Mouse (Mus musculus) megakaryocyte, adult 5-6 weeks (primary cell): ENCODE data around the gene 1700020A23Rik. TPM values are rescaled to one million over a fixed set of nuclear protein-coding genes. Genes with fewer than 3 reads are reported as not detected.
A peak's percentile ranks its signal among the peaks of the same experiment; 100 is the strongest.

Source experiments
- ATAC-seq: 2 replicates; pipeline ENCODE4 v1.8.0; 2016; ENCODE audit warnings: mild to moderate bottlenecking, inconsistent platforms; ENCODE audit not compliant: poor library complexity, severe bottlenecking
- total RNA-seq, 2 experiments: library from RNA; stranded (forward) in 1 of 2; stranded (reverse) in 1 of 2; fragments of 153-499, 151-499 nt in 1 of 2; fragments of 221-1000, 200-1000 nt in 1 of 2; gene quantifications; 2 replicates each; pipeline versions ENCODE4 v1.2.3 to v1.2.4; 2015 to 2017

1700020A23Rik gene
- total RNA-seq, 2 experiments from 2014 or later: not detected

DNA sequence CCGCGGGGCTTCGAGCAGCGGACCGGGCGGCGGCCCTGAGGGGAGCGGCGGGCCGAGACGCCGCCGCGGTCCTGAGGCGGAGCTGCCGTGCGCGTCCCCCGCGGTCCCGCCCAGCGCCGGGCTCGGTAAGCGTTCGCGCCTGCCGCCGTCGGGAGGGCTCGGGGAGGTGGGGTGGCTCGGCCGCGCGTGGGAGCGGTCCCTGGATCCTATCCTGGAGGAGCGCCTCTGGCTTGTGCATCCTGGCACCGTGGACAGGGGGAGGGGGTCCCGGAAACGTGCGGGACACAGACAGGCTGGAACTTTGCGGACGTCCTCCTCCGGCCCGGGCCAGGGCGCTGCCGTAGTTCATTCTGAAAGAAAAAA, 45.4 kb downstream of the 1700020A23Rik start:
- peak; percentile 72 for ATAC-seq

DNA sequence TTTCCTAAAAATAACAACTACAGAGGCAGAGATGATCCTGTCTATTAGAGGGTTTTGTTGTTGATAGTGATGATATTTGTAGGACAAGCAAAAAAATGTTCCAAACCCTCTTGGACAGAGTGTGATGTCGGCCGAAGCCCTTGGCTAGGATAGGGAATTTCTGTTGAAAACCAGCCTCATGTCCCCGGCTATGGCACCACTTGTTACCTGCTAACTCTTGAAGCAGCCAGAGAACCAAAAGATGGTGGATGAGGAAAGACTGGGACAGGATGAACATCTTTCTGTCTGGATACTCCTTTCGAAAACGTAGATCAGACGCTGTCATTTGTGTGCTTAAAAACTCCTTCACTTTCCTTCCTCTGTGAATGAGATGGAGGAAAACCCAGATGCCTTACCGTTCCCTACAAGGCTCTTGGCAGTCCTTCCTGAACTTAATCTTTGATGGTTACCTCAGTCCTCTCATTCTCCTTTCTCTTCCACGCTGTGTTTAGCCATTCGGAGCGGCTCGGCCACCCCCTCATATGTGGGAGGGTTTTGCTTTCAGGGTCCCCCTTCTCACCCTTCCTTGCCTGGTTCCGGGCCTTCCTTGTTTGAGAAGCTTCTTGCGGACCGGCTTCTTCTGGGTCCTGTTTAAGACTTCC, 46.1 kb downstream of the 1700020A23Rik start:
- no peak for ATAC-seq

DNA sequence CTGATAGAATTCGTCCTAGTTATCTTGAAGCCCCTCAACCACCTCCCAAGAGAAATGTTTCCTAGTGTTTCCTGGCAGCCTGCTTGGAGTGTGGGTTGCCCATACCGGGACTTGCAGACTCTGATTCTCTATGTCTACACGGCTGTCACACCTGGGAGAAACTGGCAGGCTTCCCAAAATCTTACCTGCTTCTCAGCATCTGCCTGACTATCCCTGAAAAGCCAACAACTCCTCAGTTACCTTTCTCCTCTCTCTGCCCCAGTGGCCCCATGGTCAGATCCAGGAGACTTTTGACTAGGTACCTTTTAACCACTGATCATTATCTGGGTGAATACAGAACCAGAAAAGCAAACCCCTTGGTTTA, 46.6 kb downstream of the 1700020A23Rik start:
- ATAC-seq: no peak

DNA sequence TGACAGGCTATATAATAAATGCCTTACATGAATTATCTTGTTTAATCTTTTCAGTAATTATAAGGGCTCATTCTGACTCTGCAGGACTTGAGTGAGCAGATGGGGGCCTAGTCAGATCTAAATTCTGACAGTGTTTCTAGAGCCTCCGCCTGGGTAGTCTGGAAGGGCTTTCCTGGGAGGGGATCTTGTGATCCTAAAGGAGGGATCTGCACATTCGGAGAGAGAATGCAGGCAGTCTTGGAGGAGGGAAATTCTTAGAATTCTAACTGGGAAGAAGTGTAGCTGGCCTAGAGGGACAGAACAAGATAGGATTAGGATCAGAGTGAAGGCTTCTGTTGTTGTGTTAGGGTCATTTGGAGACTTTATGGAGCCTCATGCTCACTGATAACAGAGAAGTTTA, 47.2 kb downstream of the 1700020A23Rik start:
- no peak for ATAC-seq

DNA sequence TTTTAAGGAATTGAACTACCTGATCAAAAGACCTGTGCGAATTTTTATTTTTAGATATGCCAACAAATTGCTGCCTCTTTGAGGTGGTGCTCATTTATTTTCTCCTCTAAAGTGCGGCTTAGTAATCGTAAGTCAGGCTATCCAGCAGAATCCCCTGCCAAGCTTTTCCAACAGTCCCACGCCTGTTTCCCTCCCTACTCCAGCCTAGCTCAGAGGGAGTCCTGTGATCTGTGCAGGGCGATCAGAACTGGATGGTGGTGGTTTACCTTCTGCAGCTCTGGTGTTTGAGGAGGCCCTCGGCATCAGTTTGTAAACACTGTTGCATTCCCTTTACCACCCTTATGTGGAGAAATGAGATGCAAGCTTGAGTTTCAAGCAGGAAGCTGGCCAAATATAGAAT, 48.4 kb downstream of the 1700020A23Rik start:
- ATAC-seq: no peak

DNA sequence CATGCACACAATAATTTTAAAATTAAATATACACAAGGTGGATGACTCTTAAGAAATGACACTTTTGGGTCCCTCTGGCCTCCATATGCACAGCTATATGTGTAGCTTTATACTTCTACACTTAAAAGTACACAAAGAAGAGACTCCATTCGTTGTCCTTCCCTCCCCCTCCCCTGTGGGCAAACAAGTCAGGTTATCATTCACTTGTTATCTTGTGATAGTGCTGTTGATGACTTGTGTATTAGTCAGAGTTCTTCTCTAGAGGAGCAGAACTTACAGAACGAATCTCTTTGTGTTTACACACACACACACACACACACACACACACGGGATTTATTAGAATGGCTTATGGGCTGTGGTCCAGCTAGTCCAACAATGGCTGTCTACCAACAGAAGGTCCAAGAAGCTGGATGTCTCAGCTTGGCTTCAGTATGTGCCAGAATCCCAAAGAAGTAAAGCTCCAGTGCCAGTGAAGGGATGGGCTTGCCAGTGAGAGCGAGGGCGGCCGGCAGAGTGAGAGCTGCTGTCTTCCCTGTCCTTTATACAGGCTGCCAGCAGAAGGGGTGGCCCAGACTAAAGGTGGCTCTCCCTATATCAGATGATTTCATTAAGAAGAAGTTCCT, 49.8 kb downstream of the 1700020A23Rik start:
- no peak for ATAC-seq

Other genes with a start within 250 kb of the 1700020A23Rik start
- gene Snrpb, start 225.9 kb upstream of the 1700020A23Rik start, total RNA-seq (2015): 226 and 247 TPM in 2 replicates
- gene Snrpb, start 225.9 kb upstream of the 1700020A23Rik start, total RNA-seq (2017): 154 and 191 TPM in 2 replicates
- not detected in 2 replicates for gene Tmc2, start 210.1 kb upstream of the 1700020A23Rik start, total RNA-seq (2015)
- not detected in 2 replicates for gene Tmc2, start 210.1 kb upstream of the 1700020A23Rik start, total RNA-seq (2017)
- gene Nop56, start 130.8 kb upstream of the 1700020A23Rik start, total RNA-seq (2015): 104 and 111 TPM in 2 replicates
- gene Nop56, start 130.8 kb upstream of the 1700020A23Rik start, total RNA-seq (2017): 138 and 139 TPM in 2 replicates
- 132 and 136 TPM in 2 replicates for gene Idh3b, start 120.7 kb upstream of the 1700020A23Rik start, total RNA-seq (2015)
- 85.6 and 92.9 TPM in 2 replicates for gene Idh3b, start 120.7 kb upstream of the 1700020A23Rik start, total RNA-seq (2017)
- gene Ebf4, start 110.1 kb upstream of the 1700020A23Rik start, total RNA-seq (2015): not detected in 2 replicates
- not detected in 2 replicates for gene Ebf4, start 110.1 kb upstream of the 1700020A23Rik start, total RNA-seq (2017)
- 0.18 and 0.25 TPM in 2 replicates for gene Cpxm1, start 7.7 kb upstream of the 1700020A23Rik start, total RNA-seq (2015)
- gene Cpxm1, start 7.7 kb upstream of the 1700020A23Rik start, total RNA-seq (2017): 0.37 and 0.53 TPM in 2 replicates
- not detected in 2 replicates for gene Gm28372, start within 50 bp of the 1700020A23Rik start, total RNA-seq (2015)
- not detected in 2 replicates for gene Gm28372, start within 50 bp of the 1700020A23Rik start, total RNA-seq (2017)
- gene Tmem239, start 1.2 kb downstream of the 1700020A23Rik start, total RNA-seq (2015): not detected in 2 replicates
- gene Tmem239, start 1.2 kb downstream of the 1700020A23Rik start, total RNA-seq (2017): not detected in 2 replicates
- gene Vps16, start 19.1 kb downstream of the 1700020A23Rik start, total RNA-seq (2015): 74.6 and 102 TPM in 2 replicates
- 96.7 and 99.6 TPM in 2 replicates for gene Vps16, start 19.1 kb downstream of the 1700020A23Rik start, total RNA-seq (2017)
- gene Pced1a, start 19.4 kb downstream of the 1700020A23Rik start, total RNA-seq (2015): 6.1 and 6.7 TPM in 2 replicates
- gene Pced1a, start 19.4 kb downstream of the 1700020A23Rik start, total RNA-seq (2017): 12.2 and 14.1 TPM in 2 replicates
- 59.3 and 60.3 TPM in 2 replicates for gene Ptpra, start 45.0 kb downstream of the 1700020A23Rik start, total RNA-seq (2015)
- gene Ptpra, start 45.0 kb downstream of the 1700020A23Rik start, total RNA-seq (2017): 163 and 173 TPM in 2 replicates
- 39.5 and 42.2 TPM in 2 replicates for gene Mrps26, start 158.5 kb downstream of the 1700020A23Rik start, total RNA-seq (2015)
- 34.3 and 35.4 TPM in 2 replicates for gene Mrps26, start 158.5 kb downstream of the 1700020A23Rik start, total RNA-seq (2017)
- not detected in 2 replicates for gene Oxt, start 170.9 kb downstream of the 1700020A23Rik start, total RNA-seq (2015)
- gene Oxt, start 170.9 kb downstream of the 1700020A23Rik start, total RNA-seq (2017): not detected in 2 replicates
- gene Avp, start 177.3 kb downstream of the 1700020A23Rik start, total RNA-seq (2015): not detected in 2 replicates
- gene Avp, start 177.3 kb downstream of the 1700020A23Rik start, total RNA-seq (2017): not detected in 2 replicates
- gene Fastkd5, start 224.8 kb downstream of the 1700020A23Rik start, total RNA-seq (2015): 11.0 and 12.4 TPM in 2 replicates
- gene Fastkd5, start 224.8 kb downstream of the 1700020A23Rik start, total RNA-seq (2017): 11.9 and 12.4 TPM in 2 replicates
- gene Ubox5, start 224.8 kb downstream of the 1700020A23Rik start, total RNA-seq (2015): 3.7 and 4.1 TPM in 2 replicates
- gene Ubox5, start 224.8 kb downstream of the 1700020A23Rik start, total RNA-seq (2017): 4.4 and 10.2 TPM in 2 replicates
- 0.25 and 0.65 TPM in 2 replicates for gene Lzts3, start 237.5 kb downstream of the 1700020A23Rik start, total RNA-seq (2015)
- 0.24 and 0.37 TPM in 2 replicates for gene Lzts3, start 237.5 kb downstream of the 1700020A23Rik start, total RNA-seq (2017)